Mouse (Mus musculus): ENCODE measurements around the gene D17H6S53E. TPM values are rescaled to one million over a fixed set of nuclear protein-coding genes. Genes with fewer than 3 reads are reported as not detected.

D17H6S53E gene
- polyA plus RNA-seq, 1 experiment from 2014 or later = 4.4 TPM

DNA sequence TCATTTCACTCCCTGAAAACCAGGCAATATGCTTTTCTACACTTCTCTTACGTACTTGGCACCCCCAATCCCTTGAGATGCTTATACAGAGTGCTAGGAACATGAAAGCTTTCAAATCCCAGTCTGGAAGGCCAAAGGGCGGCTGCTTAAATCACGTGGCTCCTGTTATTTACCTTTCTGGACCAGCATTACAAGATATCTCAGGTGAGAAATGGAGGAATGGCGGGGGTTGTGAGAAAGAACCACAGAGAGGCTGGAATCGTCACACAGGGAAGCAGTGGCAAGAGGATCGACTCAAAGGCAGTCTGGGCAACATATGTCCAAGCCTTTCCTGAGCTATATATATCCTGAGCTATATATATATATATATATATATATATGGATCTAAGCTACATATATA, 595 bp upstream of the D17H6S53E start:
- H3K4me2 ChIP-seq (ENCODE audit: low read depth, low read length) = peak overlapping the region; percentile 81
- no peak for TF ChIP-seq EP300 (IDR thresholded peaks at IDR 0.05; ENCODE audit: low read depth)
- no peak for TF ChIP-seq CTCF (IDR thresholded peaks at IDR 0.05; ENCODE audit: low read depth)
- DNase-seq = no peak
- H3K9ac ChIP-seq (replicated peaks) = peak overlapping the region; percentile 76
- H3K4me1 ChIP-seq (ENCODE audit: insufficient read depth) = peaks cover 34% of the 10 kb centered on the region
- no peaks in the 10 kb centered on the region for H3K9me3 ChIP-seq (ENCODE audit: low read length)
- ATAC-seq = no peak
- no peaks in the 10 kb centered on the region for H3K27me3 ChIP-seq (ENCODE audit: insufficient read depth, low read length)
- H3K4me3 ChIP-seq (ENCODE audit: low read depth, low read length) = peak overlapping the region; percentile 60
- H3K36me3 ChIP-seq (replicated peaks; ENCODE audit: insufficient read depth, low read length) = peaks cover 23% of the 10 kb centered on the region
- peak overlapping the region; percentile 90 for H3K27ac ChIP-seq (ENCODE audit: low read depth)
- 32% methylated on average over 6 of the region's 6 CpGs for WGBS (ENCODE audit: insufficient replicate concordance)

DNA sequence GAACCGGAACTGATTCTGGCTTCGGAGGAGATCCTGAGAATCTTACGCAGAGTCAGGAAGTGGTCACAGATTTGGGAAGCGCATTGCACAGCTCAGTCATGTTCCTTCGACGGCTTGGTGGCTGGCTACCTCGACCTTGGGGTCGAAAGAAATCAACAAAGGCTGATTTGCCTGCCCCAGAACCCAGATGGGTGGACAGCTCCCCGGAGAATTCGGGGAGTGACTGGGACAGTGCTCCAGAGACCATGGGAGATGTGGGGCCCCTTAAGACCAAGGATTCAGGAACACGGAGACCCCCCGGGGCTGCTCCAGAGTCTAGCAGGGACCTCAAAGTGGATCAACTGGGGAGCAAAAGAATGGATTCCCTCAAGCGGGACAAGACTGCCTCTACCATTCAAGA, 844 bp downstream of the D17H6S53E start:
- WGBS (ENCODE audit: insufficient replicate concordance) = 35% methylated on average over 13 of the region's 13 CpGs
- peak overlapping the region; percentile 81 for H3K4me2 ChIP-seq (ENCODE audit: low read depth, low read length)
- TF ChIP-seq CTCF (IDR thresholded peaks at IDR 0.05; ENCODE audit: low read depth) (no peak), EP300 (IDR thresholded peaks at IDR 0.05; ENCODE audit: low read depth) (no peak)
- peak overlapping the region; percentile 90 for H3K27ac ChIP-seq (ENCODE audit: low read depth)
- peaks cover 34% of the 10 kb centered on the region for H3K4me1 ChIP-seq (ENCODE audit: insufficient read depth)
- ATAC-seq (no peak), DNase-seq (no peak)
- H3K27me3 ChIP-seq (ENCODE audit: insufficient read depth, low read length) = no peaks in the 10 kb centered on the region
- H3K9me3 ChIP-seq (ENCODE audit: low read length) = no peaks in the 10 kb centered on the region
- peaks cover 24% of the 10 kb centered on the region for H3K36me3 ChIP-seq (replicated peaks; ENCODE audit: insufficient read depth, low read length)
- peak overlapping the region; percentile 76 for H3K9ac ChIP-seq (replicated peaks)
- H3K4me3 ChIP-seq (ENCODE audit: low read depth, low read length) = peak overlapping the region; percentile 60

DNA sequence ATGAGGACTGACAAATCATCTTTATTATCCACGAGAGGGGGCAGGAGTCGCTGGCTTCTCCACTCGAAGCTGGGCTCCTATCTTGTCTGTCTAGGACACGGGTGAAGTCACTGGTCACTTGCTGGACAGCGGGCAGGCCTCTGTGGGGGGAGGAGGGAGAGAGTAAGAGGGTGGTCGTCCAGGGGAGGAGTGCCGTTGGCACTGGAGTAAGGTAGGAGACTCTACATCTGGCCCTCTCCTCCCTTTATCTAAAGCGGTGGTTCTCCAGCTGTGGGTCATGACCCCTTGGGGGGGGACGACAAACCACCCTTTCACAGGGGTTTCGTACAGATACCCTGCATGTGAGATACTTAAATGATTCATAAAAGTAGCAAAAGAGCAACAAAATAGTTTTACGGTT, 2.8 kb downstream of the D17H6S53E start:
- no peak overlapping the region for H3K4me3 ChIP-seq (ENCODE audit: low read depth, low read length)
- H3K4me1 ChIP-seq (ENCODE audit: insufficient read depth) = peaks cover 30% of the 10 kb centered on the region
- no peaks in the 10 kb centered on the region for H3K9me3 ChIP-seq (ENCODE audit: low read length)
- DNase-seq (no peak), ATAC-seq (no peak)
- WGBS (ENCODE audit: insufficient replicate concordance) = 60% methylated on average over 11 of the region's 11 CpGs
- H3K27me3 ChIP-seq (ENCODE audit: insufficient read depth, low read length) = no peaks in the 10 kb centered on the region
- no peak overlapping the region for H3K27ac ChIP-seq (ENCODE audit: low read depth)
- peaks cover 18% of the 10 kb centered on the region for H3K36me3 ChIP-seq (replicated peaks; ENCODE audit: insufficient read depth, low read length)
- no peak overlapping the region for H3K4me2 ChIP-seq (ENCODE audit: low read depth, low read length)
- TF ChIP-seq EP300 (IDR thresholded peaks at IDR 0.05; ENCODE audit: low read depth) (no peak), CTCF (IDR thresholded peaks at IDR 0.05; ENCODE audit: low read depth) (no peak)
- no peak overlapping the region for H3K9ac ChIP-seq (replicated peaks)

DNA sequence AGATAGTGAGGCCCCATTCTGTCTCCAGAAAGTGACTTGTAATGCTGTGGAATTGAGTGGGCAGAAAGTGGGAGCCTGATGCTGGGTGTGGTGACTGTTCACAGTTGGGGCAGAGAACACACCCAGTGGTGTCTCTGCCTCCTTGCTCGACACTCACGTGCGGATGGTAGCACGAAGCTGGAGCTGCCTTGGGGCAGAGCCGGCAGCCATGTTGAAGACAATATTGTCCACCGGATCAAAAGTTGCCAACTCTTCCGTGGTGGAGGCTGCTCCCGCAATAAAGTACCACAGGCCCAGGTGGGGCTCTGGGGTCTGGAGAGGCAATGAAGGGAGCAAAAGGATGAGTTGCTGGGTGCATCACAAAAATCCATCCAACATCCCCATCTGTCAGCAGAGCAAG, 4.9 kb downstream of the D17H6S53E start:
- Histone ChIP-seq H3K9me3 (ENCODE audit: low read length) (no peaks in the 10 kb centered on the region), H3K4me1 (ENCODE audit: insufficient read depth) (peaks cover 20% of the 10 kb centered on the region), H3K4me3 (ENCODE audit: low read depth, low read length) (peak overlapping the region; percentile 36), H3K4me2 (ENCODE audit: low read depth, low read length) (peak overlapping the region; percentile 64), H3K27me3 (ENCODE audit: insufficient read depth, low read length) (no peaks in the 10 kb centered on the region), H3K9ac (replicated peaks) (peak overlapping the region; percentile 46; the same call in 1 of the 2 replicates), H3K36me3 (replicated peaks; ENCODE audit: insufficient read depth, low read length) (peaks cover 15% of the 10 kb centered on the region), H3K27ac (ENCODE audit: low read depth) (peak overlapping the region; percentile 66)
- 62% methylated on average over 8 of the region's 8 CpGs for WGBS (ENCODE audit: insufficient replicate concordance)
- no peak for TF ChIP-seq CTCF (IDR thresholded peaks at IDR 0.05; ENCODE audit: low read depth)
- no peak for TF ChIP-seq EP300 (IDR thresholded peaks at IDR 0.05; ENCODE audit: low read depth)
- no peak for ATAC-seq
- no peak for DNase-seq

DNA sequence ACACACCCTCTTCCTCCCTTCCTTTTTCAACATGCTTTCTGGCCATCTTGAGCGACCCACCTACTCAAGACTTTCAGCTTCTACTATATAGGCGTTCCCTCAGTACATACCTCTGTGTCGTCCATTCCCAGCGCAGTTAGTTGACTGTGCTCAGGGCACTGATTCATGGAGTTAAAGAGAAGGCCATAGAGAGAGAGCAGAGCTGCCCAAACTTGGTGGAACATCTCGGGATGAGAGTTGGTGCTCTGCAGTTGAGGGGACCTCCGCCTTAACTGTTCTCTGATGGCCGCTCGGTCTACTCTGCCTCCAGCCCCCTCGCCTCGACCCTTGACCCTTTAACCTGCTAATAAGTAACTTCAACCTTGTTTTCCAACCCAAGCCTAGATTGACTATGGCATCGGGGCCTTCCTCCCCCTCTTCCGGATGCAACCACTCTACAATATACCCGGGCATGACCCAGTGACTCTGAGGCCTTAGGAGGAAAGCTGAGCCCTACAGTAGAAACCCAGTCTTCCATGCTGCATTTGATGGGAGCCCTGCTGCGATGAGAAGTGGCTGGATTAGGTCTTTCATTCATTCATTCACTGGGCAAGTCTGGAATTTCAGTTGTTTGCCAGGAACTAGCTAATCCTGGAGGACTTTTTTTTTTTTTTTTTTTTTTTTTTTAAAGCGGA, 5.5 kb downstream of the D17H6S53E start, which contains the start of gene Apom:
Gene Apom, minus strand, starts transcription at position 551 of the 674 bp plus-strand sequence.
- peak within 1 kb of the TSS; percentile 88 for H3K27ac ChIP-seq (ENCODE audit: low read depth)
- H3K4me3 ChIP-seq (ENCODE audit: low read depth, low read length) = peak within 1 kb of the TSS; percentile 36
- no peaks in the 10 kb centered on the region for H3K9me3 ChIP-seq (ENCODE audit: low read length)
- peaks cover 15% of the 10 kb centered on the region for H3K36me3 ChIP-seq (replicated peaks; ENCODE audit: insufficient read depth, low read length)
- peak within 1 kb of the TSS; percentile 46; the same call in 1 of the 2 replicates for H3K9ac ChIP-seq (replicated peaks)
- WGBS (ENCODE audit: insufficient replicate concordance) = 65% methylated on average over 15 of the region's 15 CpGs
- peak within 1 kb of the TSS; percentile 64 for H3K4me2 ChIP-seq (ENCODE audit: low read depth, low read length)
- TF ChIP-seq EP300 (IDR thresholded peaks at IDR 0.05; ENCODE audit: low read depth) (no peak), CTCF (IDR thresholded peaks at IDR 0.05; ENCODE audit: low read depth) (no peak)
- peak; percentile 6; the same call in 1 of the 2 replicates for ATAC-seq
- peak; percentile 52 for DNase-seq
- H3K4me1 ChIP-seq (ENCODE audit: insufficient read depth) = peaks cover 20% of the 10 kb centered on the region
- no peaks in the 10 kb centered on the region for H3K27me3 ChIP-seq (ENCODE audit: insufficient read depth, low read length)

DNA sequence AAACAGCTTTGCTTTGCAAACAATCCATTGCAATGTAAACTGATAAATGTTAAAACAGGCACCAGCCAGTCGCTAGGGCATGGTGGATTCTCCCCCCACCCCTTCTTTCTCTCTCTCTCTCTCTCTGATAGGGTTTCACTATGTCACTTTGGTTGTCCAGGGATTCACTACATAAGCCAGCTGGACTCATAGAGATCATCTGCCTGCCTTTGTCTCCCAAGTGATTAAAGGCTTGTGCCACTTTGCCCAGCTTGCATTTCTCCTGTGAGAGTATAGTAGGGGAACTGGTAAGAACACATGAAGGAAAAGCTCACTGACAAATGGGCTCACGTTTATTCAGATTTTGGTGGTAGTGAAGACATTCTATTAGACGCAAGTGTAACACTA, 6.0 kb downstream of the D17H6S53E start:
- Histone ChIP-seq H3K36me3 (replicated peaks; ENCODE audit: insufficient read depth, low read length) (peaks cover 15% of the 10 kb centered on the region), H3K4me3 (ENCODE audit: low read depth, low read length) (no peak overlapping the region), H3K4me1 (ENCODE audit: insufficient read depth) (peaks cover 19% of the 10 kb centered on the region), H3K27me3 (ENCODE audit: insufficient read depth, low read length) (no peaks in the 10 kb centered on the region), H3K9ac (replicated peaks) (no peak overlapping the region), H3K4me2 (ENCODE audit: low read depth, low read length) (peak overlapping the region; percentile 10), H3K27ac (ENCODE audit: low read depth) (peak overlapping the region; percentile 88), H3K9me3 (ENCODE audit: low read length) (no peaks in the 10 kb centered on the region)
- DNase-seq (no peak), ATAC-seq (no peak)
- TF ChIP-seq CTCF (IDR thresholded peaks at IDR 0.05; ENCODE audit: low read depth) = no peak
- TF ChIP-seq EP300 (IDR thresholded peaks at IDR 0.05; ENCODE audit: low read depth) = no peak
- 58% methylated on average over 3 of the region's 3 CpGs for WGBS (ENCODE audit: insufficient replicate concordance)

All from liver, postnatal 0 days (tissue).